Mouse (Mus musculus) right cerebral cortex, postnatal 25 days (tissue): ENCODE measurements around the gene Mybpc2.

Experiments used
- DNase-seq: peaks from one replicate; pipeline ENCODE4 v3.0.0; 2022

Gene Mybpc2

GRCm38 (mm10) chr7:44482836-44483435, 41.5 kb downstream of the Mybpc2 start:
- DNase-seq = no peak

- peak; percentile 6 for DNase-seq
These were observed 49.3 kb downstream of the Mybpc2 start for GRCm38 (mm10) chr7:44475046-44475614.

- DNase-seq = peak; percentile 45
These were observed 50.0 kb downstream of the Mybpc2 start for GRCm38 (mm10) chr7:44474419-44474818.

GRCm38 (mm10) chr7:44472961-44473646, 51.4 kb downstream of the Mybpc2 start:
- DNase-seq = peak; percentile 3

GRCm38 (mm10) chr7:44472558-44472885, 51.9 kb downstream of the Mybpc2 start:
- no peak for DNase-seq

- peak; percentile 5 for DNase-seq
These were observed 52.4 kb downstream of the Mybpc2 start for GRCm38 (mm10) chr7:44471880-44472557.

- peak; percentile 4 for DNase-seq
These were observed 53.5 kb downstream of the Mybpc2 start for GRCm38 (mm10) chr7:44470696-44471612.

- peak; percentile 7 for DNase-seq
These were observed 54.5 kb downstream of the Mybpc2 start for GRCm38 (mm10) chr7:44469677-44470675.

GRCm38 (mm10) chr7:44468644-44469285, 55.7 kb downstream of the Mybpc2 start:
- peak; percentile 30 for DNase-seq

- peak; percentile 95 for DNase-seq
These were observed 56.5 kb downstream of the Mybpc2 start, which contains the start of gene Josd2 for GRCm38 (mm10) chr7:44467811-44468411. Josd2 (plus strand) TSS chr7:44467980.

- peak; percentile 7 for DNase-seq
These were observed 57.6 kb downstream of the Mybpc2 start for GRCm38 (mm10) chr7:44466888-44467311.

- DNase-seq = peak; percentile 13
These were observed 58.2 kb downstream of the Mybpc2 start for GRCm38 (mm10) chr7:44466006-44466887.

GRCm38 (mm10) chr7:44465111-44465510, 59.3 kb downstream of the Mybpc2 start, which contains the start of gene Aspdh:
Aspdh (plus strand) TSS chr7:44465391.
- peak; percentile 6 for DNase-seq

- DNase-seq = peak; percentile 85
These were observed 59.9 kb downstream of the Mybpc2 start for GRCm38 (mm10) chr7:44464511-44464910.

GRCm38 (mm10) chr7:44463556-44464225, 60.8 kb downstream of the Mybpc2 start:
- DNase-seq = peak; percentile 27

- DNase-seq = peak; percentile 4
These were observed 61.4 kb downstream of the Mybpc2 start for GRCm38 (mm10) chr7:44463056-44463425.

- peak; percentile 63 for DNase-seq
These were observed 62.0 kb downstream of the Mybpc2 start for GRCm38 (mm10) chr7:44462218-44463055.
